Comparison of ENCODE assay signal across 9 mouse cellular contexts in genomic region chr4:8398969-8399368, GRCm38 (mm10).
A peak's percentile ranks its signal among the peaks of the same experiment; 100 is the strongest.
DNase-seq lines count a peak whose midpoint lies in the region; ATAC-seq and TF ChIP-seq lines count a peak whose summit lies in the region.
"Had no signal": no experiment of that assay in that cellular context is flagged by ENCODE, and none has a peak within 500 bp of the region (broad histone marks: within the 10 kb centered on the region; RNA-seq: fewer than 3 reads in every experiment).

No protein-coding gene starts in this region.

- H3K27ac ChIP-seq in kidney, embryonic 16.5 days (ENCODE audit: low read length), result no peak overlapping the region
- H3K27ac ChIP-seq in kidney, embryonic 14.5 days (ENCODE audit: low read depth, low read length), result no peak overlapping the region
- no peak overlapping the region for H3K27ac ChIP-seq in thymus, adult 2 months (ENCODE audit: control insufficient read depth, insufficient read depth, low read length)
- H3K27ac ChIP-seq: liver, embryonic 15.5 days had no signal

- 61% methylated on average over 4 of the region's 4 CpGs for WGBS in kidney, embryonic 16.5 days
- WGBS in kidney, embryonic 14.5 days, result 75% methylated on average over 4 of the region's 4 CpGs
- over 99% methylated on average over 4 of the region's 4 CpGs for WGBS in thymus, adult 2 months

- no peak for TF ChIP-seq POLR2A in thymus, adult 2 months (IDR thresholded peaks at IDR 0.05; ENCODE audit: control insufficient read depth, extremely low read depth, insufficient read depth, low read length, poor library complexity)

- TF ChIP-seq CTCF in thymus, adult 2 months (IDR thresholded peaks at IDR 0.05; ENCODE audit: borderline replicate concordance, control insufficient read depth, extremely low read depth, insufficient read depth, low read length, poor library complexity), result no peak

- H3K9me3 ChIP-seq in kidney, embryonic 16.5 days (ENCODE audit: low read length), result no peaks in the 10 kb centered on the region
- no peaks in the 10 kb centered on the region for H3K9me3 ChIP-seq in kidney, embryonic 14.5 days (ENCODE audit: control insufficient read depth, low read length)
- H3K9me3 ChIP-seq: liver, embryonic 15.5 days had no signal

- H3K9ac ChIP-seq in kidney, embryonic 16.5 days (replicated peaks; ENCODE audit: low read length), result no peak overlapping the region
- no peak overlapping the region for H3K9ac ChIP-seq in kidney, embryonic 14.5 days (ENCODE audit: low read depth, low read length)
- H3K9ac ChIP-seq: liver, embryonic 15.5 days had no signal

- no peaks in the 10 kb centered on the region for H3K36me3 ChIP-seq in kidney, embryonic 16.5 days (ENCODE audit: insufficient read depth, low read length)
- no peaks in the 10 kb centered on the region for H3K36me3 ChIP-seq in kidney, embryonic 14.5 days (ENCODE audit: control insufficient read depth, insufficient read depth, low read length)
- H3K36me3 ChIP-seq in thymus, adult 2 months (ENCODE audit: control insufficient read depth, insufficient read depth, low read length), result no peaks in the 10 kb centered on the region
- H3K36me3 ChIP-seq: liver, embryonic 15.5 days had no signal

- H3K4me3 ChIP-seq in kidney, embryonic 16.5 days (ENCODE audit: low read length), result no peak overlapping the region
- no peak overlapping the region for H3K4me3 ChIP-seq in kidney, embryonic 14.5 days (ENCODE audit: low read length)
- H3K4me3 ChIP-seq in thymus, adult 2 months (ENCODE audit: control insufficient read depth, insufficient read depth, low read length), result no peak overlapping the region
- H3K4me3 ChIP-seq: liver, embryonic 15.5 days had no signal

- ATAC-seq in kidney, embryonic 16.5 days (ENCODE audit: low FRiP score, low TSS enrichment), result peak; percentile 57; the same call in 1 of the 2 replicates
- no peak for ATAC-seq in kidney, embryonic 14.5 days (ENCODE audit: low FRiP score, low TSS enrichment)
- ATAC-seq: activated CD4-positive, CD25-positive, alpha-beta regulatory T cell, adult 4 months had no signal

- DNase-seq in brain, adult 2 months (ENCODE audit: low read depth, low spot score), result peak; percentile 39
- peak; percentile 22 to 42 for DNase-seq in cerebellum, adult 18-20 months
- peak; percentile 34 to 82 for DNase-seq in lung, postnatal 4 days
- DNase-seq in gastrocnemius, postnatal 10 days, result no peak
- no peak for DNase-seq in thymus, adult 2 months

- H3K4me1 ChIP-seq in kidney, embryonic 16.5 days (ENCODE audit: insufficient read depth, low read length), result no peaks in the 10 kb centered on the region
- no peaks in the 10 kb centered on the region for H3K4me1 ChIP-seq in kidney, embryonic 14.5 days (ENCODE audit: control insufficient read depth, insufficient read depth, low read length)
- H3K4me1 ChIP-seq in thymus, adult 2 months (replicated peaks; ENCODE audit: control insufficient read depth, insufficient read depth, low read length), result no peaks in the 10 kb centered on the region
- H3K4me1 ChIP-seq: liver, embryonic 15.5 days had no signal

- no peak overlapping the region for H3K4me2 ChIP-seq in kidney, embryonic 16.5 days (replicated peaks; ENCODE audit: low read depth, low read length)
- H3K4me2 ChIP-seq in kidney, embryonic 14.5 days (replicated peaks; ENCODE audit: low read depth, low read length), result no peak overlapping the region
- H3K4me2 ChIP-seq: liver, embryonic 15.5 days had no signal

- no peaks in the 10 kb centered on the region for H3K27me3 ChIP-seq in kidney, embryonic 16.5 days (ENCODE audit: insufficient read depth, low read length)
- H3K27me3 ChIP-seq in kidney, embryonic 14.5 days (ENCODE audit: control insufficient read depth, insufficient read depth, low read length), result no peaks in the 10 kb centered on the region
- H3K27me3 ChIP-seq in thymus, adult 2 months (ENCODE audit: control insufficient read depth, insufficient read depth, low read length), result no peaks in the 10 kb centered on the region
- H3K27me3 ChIP-seq: liver, embryonic 15.5 days had no signal

Comparison
In these comparisons a context has a peak if more than half of its experiments do, and no peak if none do; other contexts are left out.
1. DNase-seq: peak in brain, adult 2 months (single experiment), cerebellum, adult 18-20 months (2 of 2) and lung, postnatal 4 days (2 of 2); none in gastrocnemius, postnatal 10 days (single experiment) and thymus, adult 2 months (single experiment).